1 mouse cellular context compared by ENCODE assay signal in the genomic region with DNA sequence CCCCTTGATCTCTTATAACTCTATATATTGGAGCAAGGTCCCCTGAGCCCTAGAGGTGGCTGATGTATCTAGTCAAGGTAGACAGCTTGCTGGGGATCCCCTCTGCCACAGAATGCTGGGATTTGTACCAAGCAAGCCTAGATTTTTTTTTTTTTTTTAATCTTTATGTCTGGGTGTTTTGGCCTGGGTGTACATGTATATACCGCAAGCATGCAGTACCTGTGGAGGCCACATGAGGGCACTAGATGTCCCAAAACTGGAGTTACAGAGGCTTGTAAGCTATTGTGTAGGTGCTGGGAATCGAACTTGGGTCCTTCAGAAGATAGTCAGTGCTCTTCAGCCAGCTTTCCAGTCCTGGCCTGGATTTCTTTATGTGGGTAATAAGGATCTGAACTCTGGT.
TF ChIP-seq lines count a peak whose summit lies in the region.

No protein-coding gene starts in this region.

TF ChIP-seq in MEL, 35 proteins besides CTCF, POLR2A, EP300 and RAD21:
- peak; percentile 61 for TF ChIP-seq ZNF384 (IDR thresholded peaks at IDR 0.05; ENCODE audit: low read depth, low read length)
- no peak for TF ChIP-seq TBP (IDR thresholded peaks at IDR 0.05; ENCODE audit: low read depth, low read length)
- peak; percentile 50 for TF ChIP-seq SMC3 (IDR thresholded peaks at IDR 0.05; ENCODE audit: low read depth, low read length)
